Mouse (Mus musculus) embryonic stem cell, embryonic (primary cell): ENCODE measurements around the gene Zrsr2.

Experiments
- CTCF ChIA-PET, 4 experiments: fragments of 300-600 bp in 2 of 4; fragments of 350-600 bp in 2 of 4; sonication (Branson Sonifier 250); formaldehyde crosslinking; loops; one replicate each; lab custom pipeline; 2022; ENCODE audit warnings: inconsistent platforms in 2 of 4; lab: Charles Lee
- POLR2A ChIA-PET, 4 experiments: fragments of 300-600 bp in 2 of 4; fragments of 350-600 bp in 2 of 4; sonication (Branson Sonifier 250); formaldehyde crosslinking; loops; one replicate each; lab custom pipeline; 2022; ENCODE audit warnings: antibody characterized with exemption in 4 of 4, inconsistent platforms in 1 of 4; lab: Charles Lee

Gene Zrsr2

DNA sequence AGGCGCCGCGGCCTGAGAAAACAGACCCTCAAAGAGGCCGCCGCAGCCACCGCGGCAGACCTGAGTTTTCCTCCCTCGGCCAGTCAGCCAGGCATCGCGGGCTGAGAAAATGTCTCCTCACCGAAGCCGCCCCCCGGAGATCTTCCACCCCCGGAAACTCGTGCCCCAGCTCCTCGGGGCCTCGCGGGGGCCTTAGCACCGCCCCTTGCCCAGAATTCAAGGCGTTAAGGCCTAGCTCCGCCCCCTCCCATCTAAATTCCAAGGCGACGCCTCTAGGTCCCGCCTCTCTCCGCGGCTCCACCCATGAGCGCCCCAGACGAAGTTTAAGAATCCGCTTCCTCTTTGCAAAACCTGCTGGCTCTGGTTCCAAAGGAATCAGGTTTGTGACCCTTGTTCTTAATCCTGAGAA, at the start of gene Zrsr2:
Zrsr2 (minus strand) TSS at position 195 of the 409 bp plus-strand sequence.
- ChIA-PET CTCF (interaction anchor here in 1 of 4 experiments (0.5 kb wide), 1 partner anchor 62 kb away, joined by 3 read pairs; no protein-coding TSS in a partner anchor), POLR2A (interaction anchor here in 3 of 4 experiments (0.5 to 4.2 kb wide), 43 partner anchors 9 to 1203 kb away, joined by 3 to 55 read pairs (median 4); partner anchors contain the start of genes Ap1s2 (in 3 of the 3), Siah1b (in 3 of the 3) and Car5b (in 2 of the 3))

DNA sequence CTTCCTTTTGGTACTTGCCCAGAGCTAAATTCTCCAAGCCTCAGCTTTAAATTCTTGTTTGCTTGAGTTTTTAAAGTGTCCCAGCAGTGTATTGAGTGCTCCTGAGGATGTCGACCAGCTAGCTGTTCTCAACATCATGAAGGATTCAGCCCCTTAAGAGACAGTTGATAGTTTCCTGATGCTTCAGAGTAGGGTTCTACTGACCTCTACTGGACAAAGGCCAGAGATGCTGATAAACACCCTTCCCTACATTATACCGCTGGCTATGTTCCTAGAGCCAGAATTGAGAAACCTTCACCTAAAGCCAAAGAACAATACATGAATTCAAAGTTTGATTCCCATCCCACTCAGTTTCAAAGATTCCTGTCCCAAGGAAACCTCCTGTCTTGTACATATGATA, 46.3 kb upstream of the Zrsr2 start:
- ChIA-PET CTCF (no interaction called here), POLR2A (interaction anchor here in 1 of 4 experiments (0.6 kb wide), 1 partner anchor 1192 kb away, joined by 3 read pairs; no protein-coding TSS in a partner anchor)

DNA sequence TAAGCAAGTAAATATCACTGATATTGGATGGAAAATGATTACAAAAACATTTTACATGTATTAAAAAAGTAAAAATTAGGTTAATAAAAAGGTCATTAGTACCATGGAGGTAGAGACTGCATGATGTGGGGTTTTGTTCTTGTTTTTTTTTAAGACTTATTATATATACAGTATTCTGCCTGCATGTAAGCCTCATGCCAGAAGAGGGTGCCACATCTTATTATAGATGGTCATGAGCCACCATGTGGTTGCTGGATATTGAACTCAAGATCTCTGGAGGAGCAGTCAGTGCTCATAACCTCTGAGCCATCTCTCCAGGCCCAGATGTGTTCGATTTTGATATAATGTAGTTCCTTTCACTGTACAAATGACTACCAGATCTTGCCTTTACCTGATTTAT, 41.4 kb upstream of the Zrsr2 start:
- ChIA-PET CTCF (no interaction called here), POLR2A (no interaction called here)

DNA sequence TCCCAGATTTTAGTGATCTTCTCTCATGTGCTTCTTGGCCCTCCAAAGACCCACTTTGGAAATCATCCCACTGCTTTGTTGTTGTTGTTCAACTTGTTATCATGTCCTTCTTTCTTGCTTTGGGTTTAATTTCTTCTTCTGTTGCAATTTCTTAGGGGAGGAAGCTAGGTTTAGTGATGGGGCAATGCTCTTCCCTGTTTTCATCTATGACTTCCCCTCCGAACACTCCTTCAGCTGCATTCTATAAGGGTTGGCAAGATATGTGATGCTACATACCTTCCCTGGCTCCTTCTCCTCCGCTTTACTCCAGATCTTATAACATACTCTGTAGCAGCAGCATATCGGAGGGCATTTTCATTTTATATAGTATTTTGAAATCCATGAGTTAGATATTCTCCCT, 38.3 kb upstream of the Zrsr2 start:
- ChIA-PET POLR2A (no interaction called here), CTCF (no interaction called here)

DNA sequence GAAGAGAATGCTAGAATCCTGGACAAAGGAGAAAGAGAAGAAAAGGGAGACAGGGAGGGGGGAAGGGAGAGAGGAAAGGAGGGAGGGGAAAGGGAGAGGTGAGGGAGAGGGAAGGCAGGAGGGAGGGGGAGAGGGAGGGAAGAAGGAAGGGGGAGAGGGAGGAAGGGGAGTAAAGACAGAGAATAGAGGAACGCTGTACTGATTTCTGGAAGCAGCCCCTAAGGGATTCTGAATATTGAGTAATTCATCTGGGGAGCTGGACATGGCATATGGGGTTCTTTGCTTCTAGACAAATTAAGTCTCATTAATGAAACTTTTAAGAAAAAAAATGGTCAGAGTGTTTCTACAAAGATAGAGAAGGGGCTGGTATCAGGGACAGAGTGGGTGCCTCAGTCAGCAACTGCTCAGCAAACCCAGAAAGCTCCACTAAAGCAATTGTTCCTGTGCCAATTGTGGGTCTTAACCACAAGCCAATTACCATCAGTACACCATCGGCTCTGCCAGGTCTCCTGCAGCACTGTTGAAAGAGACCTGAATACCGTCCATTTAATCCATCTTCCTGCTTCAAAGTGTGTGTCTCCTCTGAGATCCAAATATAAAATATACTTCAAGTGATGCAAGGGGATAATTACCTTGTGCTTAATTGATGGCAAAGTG, 29.4 kb upstream of the Zrsr2 start:
- CTCF ChIA-PET: no interaction called here
- POLR2A ChIA-PET: no interaction called here

DNA sequence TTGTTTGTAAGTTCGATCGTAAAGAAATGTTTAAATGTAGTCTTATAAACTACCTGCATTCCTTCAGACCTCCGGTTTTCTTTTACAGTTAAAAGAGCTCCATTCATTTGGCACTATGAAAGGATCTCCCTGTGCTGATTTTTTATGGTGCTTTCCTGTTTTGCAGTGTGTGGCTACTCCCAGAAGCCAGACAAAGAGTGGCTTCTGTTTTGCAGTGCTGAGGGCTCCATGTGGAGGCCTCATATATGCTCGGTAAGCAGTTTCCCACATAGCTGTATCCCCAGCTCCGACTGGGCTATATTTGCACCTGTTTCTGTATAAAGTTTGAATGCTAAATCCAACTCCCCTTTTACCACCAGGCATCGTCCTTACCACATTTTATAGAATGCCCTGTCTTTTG, 23.7 kb upstream of the Zrsr2 start:
- ChIA-PET POLR2A (interaction anchor here in 1 of 4 experiments (0.6 kb wide), 1 partner anchor 293 kb away, joined by 3 read pairs; no protein-coding TSS in a partner anchor), CTCF (interaction anchor here in 2 of 4 experiments (0.5 to 0.6 kb wide), 2 partner anchors 319 to 1965 kb away, joined by 3 to 4 read pairs; no protein-coding TSS in a partner anchor)

DNA sequence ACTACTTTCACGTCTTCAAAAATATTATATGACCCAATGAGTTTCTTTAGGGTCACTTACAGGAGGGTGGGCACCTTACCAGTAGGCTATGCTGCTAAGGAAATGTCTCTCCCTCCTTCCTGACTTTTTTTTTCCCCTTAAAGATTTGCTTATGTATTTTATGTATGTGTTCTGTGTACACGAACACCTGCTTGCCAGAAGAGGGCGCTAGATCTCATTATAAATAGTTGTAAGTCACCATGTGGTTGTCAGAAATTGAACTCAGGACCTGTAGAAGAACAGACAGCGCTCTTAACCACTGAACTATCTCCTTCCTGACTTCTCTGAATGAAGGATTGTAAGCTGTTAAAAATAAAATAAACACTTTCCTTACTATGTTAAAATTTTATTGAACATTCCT, 23.0 kb upstream of the Zrsr2 start:
- ChIA-PET CTCF (no interaction called here), POLR2A (no interaction called here)

DNA sequence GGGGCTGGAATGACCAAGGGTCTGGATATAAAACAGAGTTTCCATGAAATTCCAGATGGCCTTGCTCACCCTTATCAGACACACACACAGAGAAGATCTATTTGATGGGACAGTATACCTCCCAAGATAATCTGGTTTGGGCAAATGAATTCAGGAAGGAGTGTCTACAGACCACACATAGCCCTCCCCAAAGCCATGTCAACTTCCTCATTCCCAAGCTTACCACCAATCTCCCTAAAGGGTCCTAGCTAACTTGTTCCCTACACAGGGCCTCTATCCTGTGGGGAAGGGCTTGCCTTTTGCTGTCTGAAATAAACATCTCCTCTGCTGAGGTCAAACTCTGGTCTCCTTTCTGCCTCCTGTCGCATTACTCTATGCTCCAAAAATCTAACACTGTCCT, 22.6 kb upstream of the Zrsr2 start:
- ChIA-PET CTCF (no interaction called here), POLR2A (no interaction called here)

DNA sequence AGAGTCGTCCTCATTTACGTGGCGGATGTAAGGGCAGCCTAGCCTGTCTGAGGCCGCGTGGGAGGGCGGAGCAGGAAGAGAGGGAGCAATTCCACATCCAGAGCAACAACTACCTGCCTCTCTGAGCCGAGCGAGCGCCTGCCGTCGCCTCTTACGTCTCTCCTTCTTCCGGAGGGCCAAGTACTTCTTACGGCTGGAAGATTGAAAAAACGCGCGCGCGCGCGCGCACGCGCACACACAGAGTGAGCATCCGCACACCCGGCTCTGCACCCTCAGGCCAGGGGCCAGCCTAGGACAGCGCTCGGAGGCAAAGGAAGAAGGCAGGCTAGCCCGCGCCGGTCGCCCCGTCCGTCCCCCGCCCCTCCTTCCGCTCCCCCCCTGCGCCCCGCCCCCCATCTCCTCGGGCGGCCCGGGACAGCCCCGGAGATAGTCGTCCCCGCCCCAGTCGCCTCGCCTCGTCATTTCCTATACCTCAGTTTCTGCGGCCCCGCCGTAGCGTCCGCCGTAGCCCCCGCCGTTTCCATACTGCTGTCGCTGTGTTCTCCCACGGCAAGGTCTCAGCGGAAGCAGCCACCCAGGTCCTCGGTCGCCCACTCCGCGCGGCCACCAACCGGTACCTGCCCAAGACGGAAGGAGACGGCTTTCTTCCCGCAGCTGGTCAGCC, 526 bp downstream of the Zrsr2 start:
- ChIA-PET CTCF (interaction anchor here in 1 of 4 experiments (0.5 to 0.8 kb wide), 3 partner anchors 45 to 1008 kb away, joined by 3 read pairs; no protein-coding TSS in a partner anchor), POLR2A (interaction anchor here in 3 of 4 experiments (0.5 to 4.2 kb wide), 46 partner anchors 9 to 1202 kb away, joined by 3 to 55 read pairs (median 4); partner anchors contain the start of genes Ap1s2 (in 3 of the 3), Siah1b (in 3 of the 3) and Car5b (in 2 of the 3))

DNA sequence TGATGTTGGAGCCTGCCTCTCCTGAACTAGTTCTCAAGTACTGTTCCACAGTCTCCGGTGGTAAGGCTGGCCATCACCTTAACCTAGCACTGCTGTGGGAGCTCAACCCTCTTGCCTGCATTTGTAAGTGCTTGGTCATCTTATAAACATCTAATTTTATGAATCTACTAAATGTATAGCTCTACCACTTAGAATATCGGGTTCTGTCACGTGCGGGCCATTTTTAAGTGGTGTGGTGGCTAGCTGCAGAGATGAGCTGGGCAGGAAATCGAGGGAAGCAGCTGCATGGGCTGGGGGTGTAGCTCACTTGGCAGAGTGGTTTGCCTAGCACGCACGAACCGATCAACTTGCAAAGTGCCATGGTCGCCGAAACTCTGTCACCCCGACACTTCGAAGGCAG, 1.1 kb downstream of the Zrsr2 start:
- CTCF ChIA-PET: interaction anchor here in 1 of 4 experiments (0.5 to 0.8 kb wide), 2 partner anchors 44 to 1008 kb away, joined by 3 read pairs; no protein-coding TSS in a partner anchor
- POLR2A ChIA-PET: interaction anchor here in 3 of 4 experiments (0.7 to 4.2 kb wide), 18 partner anchors 8 to 1180 kb away, joined by 3 to 55 read pairs (median 4); partner anchors contain the start of genes Ap1s2 (in 2 of the 3), Siah1b (in 2 of the 3) and Car5b (in 1 of the 3)

DNA sequence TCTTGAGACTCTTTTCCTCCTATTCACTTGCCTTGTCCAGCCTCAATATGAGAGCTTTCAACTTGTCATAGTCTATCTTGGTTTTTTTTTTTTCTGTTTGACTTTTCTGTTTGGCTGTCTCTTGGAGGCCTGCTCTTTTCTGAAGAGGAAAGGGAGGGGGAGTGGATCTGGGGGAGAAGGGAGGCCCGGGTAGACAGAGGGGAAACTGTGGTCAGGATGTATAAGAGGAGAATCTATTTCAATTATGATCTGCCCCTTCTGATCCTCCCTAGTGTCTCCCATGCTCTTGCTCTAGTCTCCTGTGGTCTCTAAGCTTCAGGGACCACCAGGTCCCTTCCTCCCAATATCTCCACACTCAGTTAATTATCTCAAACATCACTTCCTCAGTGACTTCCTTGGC, 6.8 kb downstream of the Zrsr2 start:
- ChIA-PET POLR2A (interaction anchor here in 3 of 4 experiments (0.5 to 4.7 kb wide), 6 partner anchors 8 to 1191 kb away, joined by 3 to 30 read pairs (median 4); partner anchors contain the start of gene Rbbp7 (in 1 of the 3)), CTCF (interaction anchor here in 2 of 4 experiments (0.6 to 0.7 kb wide), 3 partner anchors 30 to 1104 kb away, joined by 3 to 6 read pairs (median 5); no protein-coding TSS in a partner anchor)

DNA sequence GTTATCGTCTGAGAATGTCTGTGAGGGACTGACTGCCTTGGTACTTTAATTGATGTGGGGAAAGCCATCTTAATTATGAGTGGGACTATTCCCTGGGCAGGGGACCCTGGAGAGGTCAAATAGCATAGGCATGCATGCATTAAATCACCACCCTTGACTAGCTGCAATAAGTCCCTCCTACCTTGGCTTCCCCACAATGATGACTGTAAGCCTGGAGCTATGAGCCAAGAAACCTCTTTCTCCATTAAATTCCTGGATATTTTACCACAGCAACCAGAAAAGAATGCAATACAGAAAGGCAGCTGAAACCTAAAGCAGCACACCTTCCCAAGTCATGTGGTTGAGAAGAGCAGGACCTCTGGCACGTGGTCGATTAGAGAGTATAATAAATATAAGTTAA, 14.1 kb downstream of the Zrsr2 start:
- ChIA-PET CTCF (no interaction called here), POLR2A (interaction anchor here in 2 of 4 experiments (1.0 to 3.9 kb wide), 4 partner anchors 10 to 35 kb away, joined by 3 to 17 read pairs (median 5); partner anchors contain the start of genes Zrsr2 (in 2 of the 2) and Ap1s2 (in 1 of the 2))

DNA sequence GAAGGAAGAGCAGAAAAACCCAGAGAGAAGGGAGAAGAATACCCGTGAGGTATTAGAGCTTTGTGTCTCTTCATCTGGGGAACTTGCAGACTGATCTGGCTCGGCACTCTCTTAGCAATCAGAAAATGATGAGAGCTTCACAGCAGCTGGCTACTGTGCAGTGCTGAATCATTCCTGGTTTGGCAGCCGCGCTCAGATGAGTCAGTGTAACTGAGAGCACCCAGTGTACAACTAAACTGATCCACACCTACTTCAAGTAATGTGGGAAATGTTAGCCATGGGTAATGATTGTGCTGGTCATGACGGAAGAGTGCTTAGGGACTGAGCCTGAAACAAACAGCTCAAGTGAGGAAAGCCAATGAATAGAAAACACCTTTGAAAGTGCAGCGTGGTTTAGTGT, 19.9 kb downstream of the Zrsr2 start:
- CTCF ChIA-PET: no interaction called here

DNA sequence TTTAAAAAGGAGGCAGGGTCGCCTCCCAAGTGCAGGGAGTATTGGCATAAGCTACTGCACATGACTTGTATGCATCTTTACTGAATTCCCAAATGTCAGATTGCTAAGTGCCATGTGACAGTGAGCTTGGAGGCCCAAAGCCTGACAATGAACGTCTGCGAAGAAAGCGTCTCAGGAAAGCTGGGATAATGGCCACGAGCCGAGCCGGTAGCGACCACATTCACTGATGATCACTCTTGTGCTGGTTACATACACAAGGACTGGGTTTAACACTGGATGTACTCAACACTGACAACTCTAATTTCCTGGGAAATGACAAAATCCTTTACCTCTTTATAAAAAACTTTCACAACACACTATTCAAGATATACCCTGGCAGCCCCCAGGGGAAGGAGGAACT, 23.7 kb downstream of the Zrsr2 start:
- ChIA-PET CTCF (no interaction called here), POLR2A (interaction anchor here in 2 of 4 experiments (0.6 to 4.8 kb wide), 11 partner anchors 9 to 480 kb away, joined by 3 to 30 read pairs (median 3); partner anchors contain the start of genes Ap1s2 (in 1 of the 2) and Zrsr2 (in 1 of the 2))

More for the DNA sequence above, 19.9 kb downstream of the Zrsr2 start:
- POLR2A ChIA-PET: interaction anchor here in 2 of 4 experiments (1.8 to 1.9 kb wide), 3 partner anchors 11 to 20 kb away, joined by 6 to 9 read pairs (median 7); partner anchors contain the start of gene Zrsr2 (in 1 of the 2)

DNA sequence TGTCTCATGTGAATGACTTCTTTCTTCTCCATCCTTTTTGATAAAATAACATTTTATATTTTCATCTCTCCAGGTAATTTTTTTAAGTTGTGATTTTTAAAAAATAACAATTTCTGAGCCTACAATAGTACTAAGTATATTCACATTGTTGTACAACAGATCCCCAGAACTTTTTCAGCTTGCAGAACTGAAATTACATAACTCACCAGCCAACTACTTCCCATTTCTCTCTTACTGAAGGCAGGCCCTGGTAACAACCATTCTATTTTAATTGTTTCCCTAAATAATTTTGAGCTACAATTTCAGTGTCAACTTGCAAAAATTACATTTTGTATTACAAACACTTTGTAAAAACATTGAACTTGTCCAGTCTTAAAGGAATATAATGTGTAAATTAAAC, 28.9 kb downstream of the Zrsr2 start:
- CTCF ChIA-PET: no interaction called here

DNA sequence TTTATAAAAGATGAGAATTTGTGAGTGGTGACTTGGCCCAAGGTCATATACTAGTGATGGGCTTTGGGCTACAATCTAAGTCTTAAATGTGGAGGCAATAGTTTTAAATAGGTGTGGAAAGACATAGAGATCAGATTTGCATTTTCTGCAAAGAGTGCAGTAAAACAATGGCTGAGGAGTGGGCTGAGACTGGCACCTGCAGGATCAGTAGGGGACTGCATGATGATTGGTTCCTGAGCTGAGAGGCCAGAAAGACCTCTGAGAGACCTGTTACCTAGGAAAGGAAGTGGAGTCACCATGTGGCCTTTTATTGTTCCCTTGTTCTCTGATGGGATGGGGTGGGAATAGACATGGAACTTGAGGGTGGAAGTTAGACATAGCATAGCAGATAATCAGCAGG, 45.7 kb downstream of the Zrsr2 start:
- CTCF ChIA-PET: interaction anchor here in 3 of 4 experiments (0.5 to 1.0 kb wide), 8 partner anchors 44 to 997 kb away, joined by 3 to 7 read pairs (median 3); no protein-coding TSS in a partner anchor
- POLR2A ChIA-PET: interaction anchor here in 2 of 4 experiments (0.6 to 1.8 kb wide), 10 partner anchors 12 to 163 kb away, joined by 3 to 8 read pairs (median 3); partner anchors contain the start of gene Siah1b (in 1 of the 2)

More for the DNA sequence above, 28.9 kb downstream of the Zrsr2 start:
- POLR2A ChIA-PET: interaction anchor here in 1 of 4 experiments (2.3 kb wide), 1 partner anchor 12 kb away, joined by 7 read pairs; no protein-coding TSS in a partner anchor

DNA sequence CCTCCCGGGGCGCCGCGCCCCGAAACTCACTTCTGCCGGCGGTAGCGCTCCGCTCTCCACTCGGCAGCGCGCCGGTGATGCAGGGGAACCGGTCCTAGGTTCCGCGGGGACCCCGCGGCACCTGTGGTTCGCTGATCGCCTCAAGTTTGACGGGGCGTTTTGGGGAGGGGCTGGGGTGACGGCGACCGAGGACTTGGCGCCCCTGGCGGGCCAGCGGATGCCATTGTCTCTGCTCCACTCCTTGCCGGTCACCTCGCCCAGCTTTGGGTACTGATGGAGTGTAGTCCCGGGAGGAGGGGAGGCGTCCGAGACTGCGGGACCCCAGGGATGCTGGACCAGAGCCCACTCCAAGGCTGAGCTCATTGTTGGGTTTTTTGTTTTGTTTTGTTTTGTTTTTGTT, 49.1 kb downstream of the Zrsr2 start:
- ChIA-PET POLR2A (interaction anchor here in 3 of 4 experiments (0.6 to 3.2 kb wide), 30 partner anchors 8 to 1007 kb away, joined by 3 to 27 read pairs (median 4); partner anchors contain the start of genes Zrsr2 (in 3 of the 3), Car5b (in 2 of the 3), Piga (in 1 of the 3) and Rnf138rt1 (in 1 of the 3)), CTCF (interaction anchor here in 1 of 4 experiments (0.6 kb wide), 1 partner anchor 77 kb away, joined by 4 read pairs; no protein-coding TSS in a partner anchor)
